Mouse (Mus musculus) adrenal gland, postnatal 14 days (tissue): ENCODE measurements around the gene 2700081O15Rik. TPM values are rescaled to one million over a fixed set of nuclear protein-coding genes. Genes with fewer than 3 reads are reported as not detected.

Experiments used
- DNase-seq: peaks from one replicate; pipeline ENCODE4 v3.0.0; 2021; ENCODE audit warnings: mixed read lengths
- total RNA-seq: library from RNA; stranded (reverse); gene quantifications from 2 replicates; pipeline ENCODE4 v1.2.3, GENCODE M21; 2021

Gene 2700081O15Rik
- total RNA-seq, 1 experiment from 2014 or later, result 29.0 TPM

- DNase-seq, result peak; percentile 22
These were observed 3.6 kb downstream of the 2700081O15Rik start for GRCm38 (mm10) chr19:7420841-7421601.

- DNase-seq, result peak; percentile 72
These were observed 4.5 kb downstream of the 2700081O15Rik start for GRCm38 (mm10) chr19:7421602-7422591.

- no peak for DNase-seq
These were observed 5.2 kb downstream of the 2700081O15Rik start for GRCm38 (mm10) chr19:7422656-7423027.

- peak; percentile 89 for DNase-seq
These were observed 5.7 kb downstream of the 2700081O15Rik start for GRCm38 (mm10) chr19:7423028-7423655.

- no peak for DNase-seq
These were observed 6.2 kb downstream of the 2700081O15Rik start for GRCm38 (mm10) chr19:7423656-7424030.

- no peak for DNase-seq
These were observed 6.7 kb downstream of the 2700081O15Rik start for GRCm38 (mm10) chr19:7424131-7424530.

GRCm38 (mm10) chr19:7424590-7425397 lies 7.4 kb downstream of the 2700081O15Rik start:
- DNase-seq, result no peak

- DNase-seq, result no peak
These were observed 8.0 kb downstream of the 2700081O15Rik start for GRCm38 (mm10) chr19:7425398-7425775.

- DNase-seq, result no peak
These were observed 17.5 kb downstream of the 2700081O15Rik start for GRCm38 (mm10) chr19:7434887-7435286.

- DNase-seq, result peak; percentile 52
These were observed 18.9 kb downstream of the 2700081O15Rik start for GRCm38 (mm10) chr19:7436061-7436970.

- no peak for DNase-seq
These were observed 20.9 kb downstream of the 2700081O15Rik start for GRCm38 (mm10) chr19:7438295-7438694.

GRCm38 (mm10) chr19:7441493-7441892 lies 24.1 kb downstream of the 2700081O15Rik start:
- peak; percentile 71 for DNase-seq

- DNase-seq, result no peak
These were observed 27.7 kb downstream of the 2700081O15Rik start for GRCm38 (mm10) chr19:7445105-7445504.

GRCm38 (mm10) chr19:7445596-7445995 lies 28.2 kb downstream of the 2700081O15Rik start:
- no peak for DNase-seq

- DNase-seq, result no peak
These were observed 39.4 kb downstream of the 2700081O15Rik start for GRCm38 (mm10) chr19:7456803-7457202.

GRCm38 (mm10) chr19:7458901-7459300 lies 41.5 kb downstream of the 2700081O15Rik start:
- no peak for DNase-seq

GRCm38 (mm10) chr19:7459370-7459769 lies 41.9 kb downstream of the 2700081O15Rik start:
- no peak for DNase-seq

- no peak for DNase-seq
These were observed 50.5 kb downstream of the 2700081O15Rik start for GRCm38 (mm10) chr19:7467915-7468314.

- DNase-seq, result no peak
These were observed 53.2 kb downstream of the 2700081O15Rik start for GRCm38 (mm10) chr19:7470643-7471042.
